Mouse (Mus musculus) CD4-positive, CD25-positive, alpha-beta regulatory T cell, adult 2 months (primary cell): ENCODE data around the gene Rad9b.

ENCODE experiments used
- DNase-seq: peaks from one replicate; pipeline ENCODE4 v3.0.0-alpha.2; 2012; ENCODE audit warnings: low read depth, low spot score

Rad9b gene

DNA sequence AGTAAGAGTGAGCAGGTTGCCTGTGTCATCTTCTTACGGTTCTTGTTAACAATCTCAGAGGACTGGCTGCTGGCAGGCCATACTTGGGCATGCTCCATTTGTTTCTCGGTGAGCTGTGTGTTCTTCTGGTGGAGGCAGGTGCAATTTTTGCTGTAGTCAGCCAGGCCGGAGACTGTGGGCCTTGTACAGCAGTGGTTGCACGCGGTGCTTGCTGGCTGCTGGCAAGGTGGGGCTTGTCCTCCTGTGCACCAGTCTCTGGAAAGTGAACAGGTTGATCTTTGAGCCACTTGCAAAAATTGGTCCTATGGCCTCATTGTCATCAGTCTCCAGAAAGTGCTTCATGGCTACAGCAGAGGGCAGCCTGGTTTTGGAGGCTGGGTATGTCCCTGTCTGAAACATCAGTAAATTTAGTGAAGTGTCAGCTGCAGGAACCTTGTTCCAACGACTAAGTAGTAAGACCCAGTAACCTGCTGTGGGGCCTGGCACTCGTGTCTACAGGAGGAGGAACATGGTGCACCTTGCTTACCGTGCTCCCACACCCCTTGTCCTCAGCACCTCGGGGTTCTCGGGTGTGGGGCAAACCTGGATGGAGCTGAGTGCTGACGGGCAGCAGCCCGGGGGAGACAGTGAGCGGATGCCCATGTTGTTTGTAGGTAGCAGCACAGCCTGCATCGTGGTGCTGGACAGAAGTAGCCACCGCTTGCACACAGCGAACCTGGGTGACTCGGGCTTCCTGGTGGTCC lies 40.9 kb downstream of the Rad9b start:
- no peak for DNase-seq

DNA sequence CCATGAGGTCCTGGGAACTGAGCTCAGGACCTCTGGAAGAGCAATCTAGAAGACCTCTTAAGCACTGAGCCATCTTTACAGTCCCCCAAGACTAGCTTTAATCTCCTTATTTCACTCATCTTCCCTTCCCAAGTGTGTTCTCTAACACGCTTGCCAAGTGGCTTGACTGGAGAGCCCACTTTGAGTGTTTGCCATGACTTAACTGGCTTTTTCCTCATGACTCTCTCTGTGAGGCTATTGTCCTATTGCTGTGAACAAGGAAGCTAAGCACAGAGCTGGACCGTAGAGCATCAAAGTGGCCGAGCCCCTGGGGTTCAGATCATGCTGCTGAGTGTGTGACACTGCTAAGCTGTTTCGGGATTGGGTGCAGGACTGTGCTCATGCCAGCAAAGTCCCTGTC lies 41.7 kb downstream of the Rad9b start:
- DNase-seq, result no peak

GRCm38 (mm10) chr5:122311692-122312091 lies 42.3 kb downstream of the Rad9b start:
- DNase-seq, result peak; percentile 32

DNA sequence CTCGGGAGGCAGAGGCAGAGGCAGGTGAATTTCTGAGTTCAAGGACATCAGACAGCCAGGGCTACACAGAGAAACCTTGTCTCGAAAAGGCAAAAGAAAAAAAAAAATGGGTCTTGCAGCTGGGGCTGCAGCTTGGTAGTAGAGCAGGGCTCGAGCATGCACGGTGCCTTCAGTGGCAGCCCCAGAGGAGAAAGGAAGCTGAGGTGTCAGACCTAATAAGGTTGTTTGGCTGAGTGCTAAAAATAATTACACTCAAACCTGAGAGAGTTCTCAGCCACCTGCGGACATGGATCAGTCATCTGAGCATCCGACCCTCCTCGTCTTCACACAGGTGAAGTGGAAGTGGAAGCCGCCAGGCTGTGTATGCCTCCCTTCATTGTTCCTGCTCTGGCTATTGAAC lies 43.3 kb downstream of the Rad9b start:
- DNase-seq, result peak; percentile 49

DNA sequence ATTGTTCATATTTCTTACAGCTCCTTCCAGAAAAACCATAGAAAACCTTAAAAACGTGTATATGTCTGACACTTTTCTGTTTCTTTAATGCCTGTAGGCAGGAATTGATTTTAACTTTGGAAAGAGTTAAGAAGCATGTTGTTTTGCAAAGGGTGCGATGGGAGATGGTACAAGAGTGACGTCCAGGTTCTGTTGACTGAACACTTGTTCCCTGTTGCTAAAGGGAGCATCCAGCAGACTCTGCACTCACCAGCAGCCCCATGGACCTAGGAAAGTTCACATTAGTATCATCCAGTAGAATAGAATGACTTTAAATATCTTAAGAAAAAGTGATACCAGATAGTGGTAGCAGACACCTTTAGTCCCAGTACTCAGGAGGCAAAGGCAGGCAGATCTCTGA lies 47.5 kb downstream of the Rad9b start:
- DNase-seq, result no peak

GRCm38 (mm10) chr5:122305472-122305871 lies 48.6 kb downstream of the Rad9b start:
- DNase-seq, result no peak

- DNase-seq, result no peak
These were observed 49.5 kb downstream of the Rad9b start for GRCm38 (mm10) chr5:122304541-122304940.

DNA sequence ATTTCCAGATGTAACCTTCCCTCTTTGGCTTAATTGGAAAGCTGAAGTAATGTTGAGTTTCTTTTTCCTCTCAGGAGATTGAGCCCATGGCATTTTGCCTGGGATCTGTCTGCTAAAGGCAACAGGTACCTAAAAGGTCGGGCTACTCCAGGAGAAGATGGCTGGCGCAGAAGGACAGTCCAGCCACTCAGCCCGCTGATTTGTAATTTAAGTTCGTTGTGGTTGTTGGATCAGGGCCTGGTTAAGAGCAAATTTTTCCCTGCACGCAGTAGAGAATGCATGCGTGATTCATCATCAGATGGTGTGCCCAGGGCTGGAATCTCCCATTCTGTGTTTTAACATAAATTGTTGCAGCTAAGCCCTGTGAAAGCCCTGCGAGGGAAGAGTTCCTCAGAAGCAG lies 50.1 kb downstream of the Rad9b start:
- no peak for DNase-seq

DNA sequence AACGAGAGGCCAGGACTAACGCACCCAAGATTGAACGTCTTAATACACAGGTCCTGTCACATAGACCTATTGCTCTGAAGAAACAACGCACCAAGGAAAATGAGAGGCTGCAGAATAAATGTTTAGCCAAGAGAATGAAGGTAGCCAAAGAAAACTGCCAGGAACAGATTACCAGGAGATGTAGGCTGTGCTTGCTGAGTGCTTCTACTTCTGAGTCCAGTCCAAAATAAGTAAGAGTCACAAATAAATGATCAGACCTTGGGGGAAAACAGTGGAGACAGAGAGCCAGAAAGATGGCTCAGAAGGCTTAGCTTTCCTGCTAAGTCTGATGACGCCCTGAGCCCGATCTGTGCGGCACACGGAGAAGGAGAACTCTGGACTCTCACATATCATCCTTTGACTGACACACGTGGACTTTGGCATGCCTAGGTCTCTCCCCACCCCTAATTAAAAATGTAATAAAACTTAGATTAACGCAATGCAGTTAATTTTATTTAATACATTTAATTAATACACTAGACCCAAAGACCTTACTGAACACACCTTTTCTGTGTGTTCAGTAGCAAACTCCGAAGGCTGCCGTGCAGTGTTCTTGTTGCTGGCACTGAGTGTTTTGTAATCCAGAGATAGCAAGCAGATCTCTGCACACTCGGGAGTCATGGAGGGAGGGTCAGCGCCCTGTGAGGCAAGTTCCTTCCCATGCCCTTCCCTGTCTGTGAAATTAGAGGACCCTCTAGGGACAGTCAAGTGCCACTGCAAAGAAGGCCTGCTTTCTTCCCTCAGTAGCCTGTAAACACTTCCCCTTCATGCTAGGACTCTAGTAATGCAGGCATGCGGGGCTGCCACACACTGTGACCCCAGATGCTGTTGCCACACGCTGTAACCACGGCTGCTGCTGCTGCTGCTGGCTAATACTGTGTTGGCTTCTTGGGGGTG lies 51.0 kb downstream of the Rad9b start:
- DNase-seq, result no peak

- no peak for DNase-seq
These were observed 53.9 kb downstream of the Rad9b start for GRCm38 (mm10) chr5:122300071-122300518.

- no peak for DNase-seq
These were observed 58.7 kb downstream of the Rad9b start for GRCm38 (mm10) chr5:122295113-122295935.

DNA sequence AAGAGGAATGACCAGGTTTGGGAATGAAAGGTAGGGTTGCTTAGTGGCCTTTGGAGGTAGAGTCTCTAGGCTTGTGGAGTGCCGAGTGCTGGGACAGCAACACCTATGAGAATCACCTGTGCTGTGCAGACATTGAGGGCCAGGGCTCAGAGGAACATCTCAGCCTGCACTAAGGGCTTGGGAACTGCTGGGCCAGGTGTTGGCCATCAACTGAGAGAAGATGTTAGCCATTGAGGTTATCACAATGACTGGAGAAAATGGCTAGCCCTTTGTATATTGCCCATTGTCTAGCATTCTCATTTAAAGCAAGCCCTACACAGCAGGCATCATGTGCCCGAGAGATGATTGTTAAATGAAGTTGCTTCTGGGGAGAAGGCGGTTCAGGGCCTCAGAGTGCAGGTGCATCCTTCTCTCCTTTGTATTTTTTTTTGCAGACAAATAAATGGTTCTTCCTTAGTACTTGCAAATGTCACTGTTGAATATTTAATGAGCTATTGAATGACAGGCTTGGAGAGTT lies 59.8 kb downstream of the Rad9b start:
- DNase-seq, result no peak

- no peak for DNase-seq
These were observed 60.9 kb downstream of the Rad9b start for GRCm38 (mm10) chr5:122293131-122293530.

DNA sequence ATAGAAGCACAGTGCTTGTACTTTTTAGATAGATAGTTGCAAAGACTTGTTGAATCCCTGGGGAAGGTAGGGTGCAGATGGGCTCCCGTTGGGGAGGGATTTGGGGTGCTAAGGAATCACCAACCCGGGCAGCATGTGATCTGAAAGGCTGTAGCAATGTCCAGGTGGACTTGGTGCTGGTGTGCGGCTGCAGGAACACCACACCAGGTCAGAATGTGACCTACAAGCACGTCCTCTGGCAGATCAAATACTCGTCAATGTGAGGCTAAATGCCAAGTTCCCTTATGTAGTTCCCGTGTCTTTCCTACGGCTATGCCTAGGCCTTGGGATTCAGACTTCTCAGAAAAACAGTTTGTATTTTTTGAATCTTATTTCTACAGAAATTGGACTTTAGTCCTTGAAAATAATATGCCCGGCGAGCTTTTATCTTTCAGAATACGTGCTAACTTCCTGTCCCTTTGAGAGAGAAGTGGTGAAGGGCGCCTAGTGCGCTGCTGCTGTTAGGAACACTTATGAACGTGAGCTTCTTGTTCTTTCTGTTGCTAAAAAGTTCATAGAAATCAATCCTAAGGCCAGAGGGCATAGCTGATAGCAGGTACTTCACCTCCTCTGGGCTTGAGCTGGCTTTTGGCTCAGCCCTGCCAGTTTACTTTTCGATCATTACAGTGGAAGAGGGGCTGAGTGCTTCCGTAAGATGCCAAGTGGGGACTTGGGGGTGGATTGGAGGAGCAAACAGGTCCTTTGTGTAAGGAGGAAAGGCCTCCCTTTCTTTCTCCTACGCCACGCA lies 62.3 kb downstream of the Rad9b start:
- DNase-seq, result peak; percentile 57

DNA sequence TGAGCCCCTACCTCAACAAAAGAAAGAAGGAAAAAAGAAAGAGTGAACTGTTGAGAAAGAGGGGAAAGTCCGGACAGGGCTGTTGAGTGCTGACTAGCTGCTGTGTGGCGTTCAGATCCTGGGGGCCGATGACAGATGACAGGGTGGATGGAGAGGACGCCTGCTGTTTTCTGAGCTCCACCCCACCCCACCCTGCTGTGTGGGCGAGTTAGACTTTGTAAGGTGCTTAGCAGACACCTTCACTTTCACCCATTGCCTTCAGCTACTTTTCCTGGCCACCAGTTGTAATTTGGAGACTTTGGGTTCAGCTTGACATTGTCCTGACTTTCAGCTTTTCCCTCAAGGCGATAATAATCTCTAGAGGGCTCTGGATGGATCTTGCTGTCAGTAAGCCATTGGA lies 62.9 kb downstream of the Rad9b start:
- peak; percentile 78 for DNase-seq

- DNase-seq, result peak; percentile 84
These were observed 65.8 kb downstream of the Rad9b start for GRCm38 (mm10) chr5:122288147-122288811.

DNA sequence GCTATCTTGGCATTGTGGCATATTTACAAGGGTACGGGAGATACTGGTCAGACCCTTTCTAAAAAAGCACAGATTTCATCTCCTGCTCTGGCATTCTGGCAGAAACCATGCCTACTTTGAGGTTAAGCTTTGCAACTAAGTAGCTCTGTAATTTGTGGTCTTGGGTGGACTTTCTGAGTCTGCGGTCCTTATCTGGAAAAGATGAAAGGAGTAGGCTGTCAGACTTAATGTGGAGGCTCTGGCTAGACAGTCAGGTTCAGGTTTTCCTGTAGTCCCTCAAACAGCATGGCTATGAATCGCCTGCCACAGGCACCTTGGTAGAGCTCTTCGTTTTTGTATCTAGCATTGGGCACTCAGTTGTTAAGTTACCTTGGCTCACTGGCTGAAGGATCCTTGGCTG lies 67.0 kb downstream of the Rad9b start:
- peak; percentile 36 for DNase-seq

GRCm38 (mm10) chr5:122286191-122286590 lies 67.8 kb downstream of the Rad9b start:
- DNase-seq, result peak; percentile 40

GRCm38 (mm10) chr5:122285767-122286150 lies 68.3 kb downstream of the Rad9b start:
- peak; percentile 48 for DNase-seq
